Mouse (Mus musculus) limb, embryonic 14.5 days (tissue): ENCODE data around the gene Atp1a1. TPM values are rescaled to one million over a fixed set of nuclear protein-coding genes. Genes with fewer than 3 reads are reported as not detected.
A peak's percentile ranks its signal among the peaks of the same experiment; 100 is the strongest.

Experiments used
- ATAC-seq: fragments of 200-750 bp; cut with Nextera tagmentation; 2 replicates; pipeline ENCODE4 v1.8.0; 2017; ENCODE audit warnings: low read depth, moderate number of reproducible peaks, moderate TSS enrichment; ENCODE audit not compliant: low FRiP score
- DNase-seq: peaks from one replicate; pipeline ENCODE4 v3.0.0-alpha.2; 2015; ENCODE audit warnings: low spot score
- H3K27ac ChIP-seq: fragments of 300-500 bp; sonication (generic); replicated peaks from 2 replicates; pipeline ENCODE4 v1.5.1; 2014; ENCODE audit warnings: low read depth, mild to moderate bottlenecking, low read length, moderate library complexity, mixed read lengths
- H3K27me3 ChIP-seq: fragments of 300-500 bp; sonication (generic); 2 replicates; pipeline ENCODE4 v1.6.1; 2014; ENCODE audit warnings: low read length, mixed read lengths; ENCODE audit not compliant: control insufficient read depth, insufficient read depth
- H3K36me3 ChIP-seq: fragments of 300-500 bp; sonication (generic); 2 replicates; pipeline ENCODE4 v1.6.1; 2014; ENCODE audit warnings: mild to moderate bottlenecking, low read length, moderate library complexity, mixed read lengths; ENCODE audit not compliant: control insufficient read depth, insufficient read depth
- H3K4me1 ChIP-seq: fragments of 300-500 bp; sonication (generic); 2 replicates; pipeline ENCODE4 v1.6.1; 2014; ENCODE audit warnings: antibody characterized with exemption, low read length, mixed read lengths; ENCODE audit not compliant: control insufficient read depth, insufficient read depth
- H3K4me2 ChIP-seq: fragments of 300-500 bp; sonication (generic); replicated peaks from 2 replicates; pipeline ENCODE4 v1.6.1; 2014; ENCODE audit warnings: low read depth, mild to moderate bottlenecking, low read length, moderate library complexity; ENCODE audit not compliant: severe bottlenecking
- H3K4me3 ChIP-seq: fragments of 300-500 bp; sonication (generic); replicated peaks from 2 replicates; pipeline ENCODE4 v1.5.1; 2014; ENCODE audit warnings: low read length
- H3K9ac ChIP-seq: fragments of 300-500 bp; sonication (generic); 2 replicates; pipeline ENCODE4 v1.6.1; 2014; ENCODE audit warnings: mild to moderate bottlenecking, low read depth, low read length, moderate library complexity; ENCODE audit not compliant: severe bottlenecking
- H3K9me3 ChIP-seq: fragments of 300-500 bp; sonication (generic); 2 replicates; pipeline ENCODE4 v1.6.1; 2016; ENCODE audit warnings: low read length; ENCODE audit not compliant: control insufficient read depth
- POLR2A ChIP-seq: fragments of 200-500 bp; IDR thresholded peaks from 2 replicates; pipeline ENCODE4 v1.8.0; 2012; ENCODE audit warnings: inconsistent platforms, mild to moderate bottlenecking, moderate library complexity, borderline replicate concordance; ENCODE audit not compliant: insufficient read depth, insufficient read length; ENCODE audit errors: extremely low read depth
- WGBS: fragments of 180-500 bp; shearing (Covaris S2); extraction: QIAGEN DNeasy Blood & Tissue Kit; methylation state at CpG from one replicate; pipeline ENCODE4 v1.1.7; 2014; 5-methylcytosine and 5-hydroxymethylcytosine counted together
- polyA plus RNA-seq, 2 experiments: library from polyadenylated mRNA; depleted of rRNA in 1 of 2; stranded (reverse) in 1 of 2; unstranded in 1 of 2; fragments of >200 nt; fragmentation: Nextera tagmentation in 1 of 2; extraction: Ambion mirVana in 1 of 2; gene quantifications; 2 replicates each; pipeline versions ENCODE4 v1.2.1 to v1.2.3; 2012 to 2014

Atp1a1 gene
- polyA plus RNA-seq, 2 experiments, result 129 to 157 TPM

GRCm38 (mm10) chr3:101577361-101577760 is 27.1 kb downstream of the Atp1a1 start:
- Histone ChIP-seq H3K4me1 (peaks cover 8% of the 10 kb centered on the region), H3K36me3 (peaks cover 81% of the 10 kb centered on the region), H3K9ac (no peak overlapping the region), H3K4me3 (no peak overlapping the region), H3K27ac (no peak overlapping the region), H3K27me3 (no peaks in the 10 kb centered on the region), H3K4me2 (no peak overlapping the region), H3K9me3 (no peaks in the 10 kb centered on the region)
- no peak for DNase-seq
- no peak for TF ChIP-seq POLR2A
- 70% methylated on average over 5 of the region's 5 CpGs for WGBS
- no peak for ATAC-seq

GRCm38 (mm10) chr3:101575527-101576085 is 28.9 kb downstream of the Atp1a1 start:
- Histone ChIP-seq H3K27me3 (no peaks in the 10 kb centered on the region), H3K9ac (no peak overlapping the region), H3K36me3 (peaks cover 64% of the 10 kb centered on the region), H3K9me3 (no peaks in the 10 kb centered on the region), H3K27ac (no peak overlapping the region), H3K4me1 (peaks cover 24% of the 10 kb centered on the region), H3K4me2 (no peak overlapping the region), H3K4me3 (no peak overlapping the region)
- no peak for DNase-seq
- TF ChIP-seq POLR2A, result no peak
- whole genome bisulfite sequencing, result 43% methylated on average over 9 of the region's 9 CpGs
- ATAC-seq, result no peak

GRCm38 (mm10) chr3:101574463-101575193 is 29.9 kb downstream of the Atp1a1 start:
- ATAC-seq (no peak), DNase-seq (no peak)
- H3K27ac ChIP-seq, result no peak overlapping the region
- 83% methylated on average over 3 of the region's 3 CpGs for WGBS
- no peak overlapping the region for H3K4me2 ChIP-seq
- no peak overlapping the region for H3K9ac ChIP-seq
- no peak for TF ChIP-seq POLR2A
- H3K4me3 ChIP-seq, result no peak overlapping the region
- peaks cover 54% of the 10 kb centered on the region for H3K36me3 ChIP-seq
- no peaks in the 10 kb centered on the region for H3K9me3 ChIP-seq
- peaks cover 25% of the 10 kb centered on the region for H3K4me1 ChIP-seq
- H3K27me3 ChIP-seq, result no peaks in the 10 kb centered on the region

- Histone ChIP-seq H3K9me3 (no peaks in the 10 kb centered on the region), H3K9ac (no peak overlapping the region), H3K27ac (peak overlapping the region; percentile 26; the same call in 1 of the 2 replicates), H3K4me2 (no peak overlapping the region), H3K36me3 (peaks cover 38% of the 10 kb centered on the region), H3K4me3 (no peak overlapping the region), H3K27me3 (no peaks in the 10 kb centered on the region), H3K4me1 (peaks cover 25% of the 10 kb centered on the region)
- no peak for DNase-seq
- 66% methylated on average over 5 of the region's 5 CpGs for WGBS
- no peak for TF ChIP-seq POLR2A
- ATAC-seq, result no peak
Measured at GRCm38 (mm10) chr3:101572991-101573390, 31.5 kb downstream of the Atp1a1 start.

- TF ChIP-seq POLR2A, result no peak
- no peak overlapping the region for H3K4me2 ChIP-seq
- H3K36me3 ChIP-seq, result peaks cover 30% of the 10 kb centered on the region
- H3K4me3 ChIP-seq, result no peak overlapping the region
- H3K9me3 ChIP-seq, result no peaks in the 10 kb centered on the region
- peak overlapping the region; percentile 26 for H3K27ac ChIP-seq
- H3K27me3 ChIP-seq, result no peaks in the 10 kb centered on the region
- DNase-seq, result peak; percentile 73
- WGBS, result 24% methylated on average over 7 of the region's 7 CpGs
- H3K9ac ChIP-seq, result no peak overlapping the region
- ATAC-seq, result peak; percentile 39; the same call in 1 of the 2 replicates
- peaks cover 25% of the 10 kb centered on the region for H3K4me1 ChIP-seq
Measured at GRCm38 (mm10) chr3:101572174-101572626, 32.3 kb downstream of the Atp1a1 start.
